Mouse (Mus musculus) neural tube, embryonic 14.5 days (tissue): ENCODE data around the gene Sorbs2. TPM values are rescaled to one million over a fixed set of nuclear protein-coding genes. Genes with fewer than 3 reads are reported as not detected.

Experiments used
- ATAC-seq: fragments of 200-750 bp; cut with Nextera tagmentation; 2 replicates; pipeline ENCODE4 v1.8.0; 2017; ENCODE audit warnings: low read depth, mild to moderate bottlenecking, moderate TSS enrichment, moderate library complexity
- H3K27ac ChIP-seq: fragments of 300-500 bp; sonication (generic); 2 replicates; pipeline ENCODE4 v1.5.1; 2014; ENCODE audit warnings: low read depth, mild to moderate bottlenecking, control low read depth, low read length, moderate library complexity, mixed read lengths
- H3K27me3 ChIP-seq: fragments of 300-500 bp; sonication (generic); 2 replicates; pipeline ENCODE4 v1.6.1; 2014; ENCODE audit warnings: low read length; ENCODE audit not compliant: control insufficient read depth, insufficient read depth
- H3K36me3 ChIP-seq: fragments of 300-500 bp; sonication (generic); 2 replicates; pipeline ENCODE4 v1.6.1; 2014; ENCODE audit warnings: low read length, mixed read lengths; ENCODE audit not compliant: control insufficient read depth, insufficient read depth
- H3K4me1 ChIP-seq: fragments of 300-500 bp; sonication (generic); 2 replicates; pipeline ENCODE4 v1.6.1; 2014; ENCODE audit warnings: low read length; ENCODE audit not compliant: control insufficient read depth, insufficient read depth
- H3K4me2 ChIP-seq: fragments of 300-500 bp; sonication (generic); 2 replicates; pipeline ENCODE4 v1.6.1; 2014; ENCODE audit warnings: mild to moderate bottlenecking, low read depth, low read length, control low read depth
- H3K4me3 ChIP-seq: fragments of 300-500 bp; sonication (generic); 2 replicates; pipeline ENCODE4 v1.5.1; 2014; ENCODE audit warnings: low read depth, low read length, control low read depth, mixed read lengths
- H3K9ac ChIP-seq: fragments of 300-500 bp; sonication (generic); replicated peaks from 2 replicates; pipeline ENCODE4 v1.6.1; 2014; ENCODE audit warnings: low read depth, mild to moderate bottlenecking, control low read depth, low read length, mixed read lengths
- H3K9me3 ChIP-seq: fragments of 300-500 bp; sonication (generic); 2 replicates; pipeline ENCODE4 v1.6.1; 2016; ENCODE audit warnings: low read length; ENCODE audit not compliant: control insufficient read depth
- WGBS: fragments of 180-500 bp; shearing (Covaris S2); extraction: QIAGEN DNeasy Blood & Tissue Kit; methylation state at CpG from one replicate; pipeline ENCODE4 v1.1.7; 2014; 5-methylcytosine and 5-hydroxymethylcytosine counted together
- polyA plus RNA-seq: library from polyadenylated mRNA; unstranded; fragments of >200 nt; fragmentation: Nextera tagmentation; extraction: Ambion mirVana; gene quantifications from 2 replicates; pipeline ENCODE4 v1.2.1, GENCODE M21; 2014

Sorbs2 gene
- polyA plus RNA-seq, 1 experiment from 2014 or later = 83.2 TPM

DNA sequence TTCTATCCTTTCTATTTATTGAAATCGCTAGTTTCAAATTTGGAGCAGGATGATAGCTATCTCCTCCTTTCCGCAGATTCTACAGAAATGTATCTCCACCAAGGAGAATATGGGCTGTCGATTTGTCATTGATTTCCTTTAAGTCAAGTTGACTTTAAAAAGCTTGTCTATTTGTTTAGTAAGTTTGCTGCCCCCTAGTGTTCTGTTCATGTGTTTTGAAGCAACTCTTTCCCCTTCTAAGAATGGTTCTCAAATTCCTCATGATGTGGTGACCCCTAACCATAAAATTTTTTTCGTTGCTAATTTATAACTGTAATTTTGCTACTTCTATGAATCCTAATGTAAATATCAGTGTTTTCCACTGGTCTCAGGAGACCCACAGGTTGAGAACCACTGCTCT is 273.0 kb downstream of the Sorbs2 start:
- 65% methylated on average over 4 of the region's 4 CpGs for WGBS
- H3K27ac ChIP-seq = no peak overlapping the region
- no peak for ATAC-seq

DNA sequence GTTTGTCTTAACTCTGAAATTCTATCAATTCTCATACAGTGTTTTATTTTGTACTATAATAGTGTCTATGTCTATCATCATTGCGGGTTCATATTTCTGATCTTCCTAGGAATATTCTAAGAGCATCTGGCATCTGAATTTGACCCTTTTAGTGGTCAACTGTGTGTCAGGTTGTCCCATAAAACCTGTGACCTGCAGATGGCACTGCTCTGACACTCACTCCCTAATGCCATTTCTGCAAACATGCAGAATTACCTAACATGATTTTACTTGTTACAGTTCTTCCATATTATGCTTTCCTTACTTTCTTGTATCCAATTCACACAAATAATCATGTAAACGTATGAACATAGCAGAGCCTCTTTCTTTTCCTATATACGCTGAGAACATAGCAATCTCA is 281.0 kb downstream of the Sorbs2 start:
- Histone ChIP-seq H3K36me3 (peaks cover 10% of the 10 kb centered on the region; the same call in 1 of the 2 replicates), H3K27ac (no peak overlapping the region), H3K27me3 (no peaks in the 10 kb centered on the region), H3K4me1 (no peaks in the 10 kb centered on the region), H3K9ac (no peak overlapping the region), H3K4me2 (no peak overlapping the region), H3K9me3 (no peaks in the 10 kb centered on the region), H3K4me3 (no peak overlapping the region)
- no peak for ATAC-seq
- 82% methylated on average over 3 of the region's 3 CpGs for WGBS

More for the DNA sequence above, 273.0 kb downstream of the Sorbs2 start:
- Histone ChIP-seq H3K9ac (no peak overlapping the region), H3K4me3 (no peak overlapping the region), H3K4me2 (no peak overlapping the region), H3K9me3 (no peaks in the 10 kb centered on the region), H3K4me1 (no peaks in the 10 kb centered on the region), H3K27me3 (no peaks in the 10 kb centered on the region), H3K36me3 (no peaks in the 10 kb centered on the region)

DNA sequence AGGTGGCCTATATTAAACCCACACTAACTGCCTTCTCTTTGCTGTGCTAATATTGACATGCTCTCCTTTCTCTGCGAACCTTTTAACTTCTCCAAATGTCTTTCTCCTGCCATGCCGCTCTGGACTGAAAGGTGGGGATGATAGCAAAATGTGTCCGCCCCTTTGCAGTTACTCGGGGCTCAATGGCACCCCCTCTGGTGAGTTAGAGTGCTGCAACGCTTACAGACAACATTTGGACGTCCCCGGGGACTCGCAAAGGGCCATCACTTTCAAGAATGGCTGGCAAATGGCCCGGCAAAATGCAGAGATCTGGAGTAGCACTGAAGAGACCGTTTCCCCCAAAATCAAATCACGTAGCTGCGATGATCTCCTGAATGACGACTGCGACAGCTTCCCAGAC is 287.3 kb downstream of the Sorbs2 start:
- H3K9me3 ChIP-seq = no peaks in the 10 kb centered on the region
- H3K4me2 ChIP-seq = no peak overlapping the region
- ATAC-seq = no peak
- 84% methylated on average over 14 of the region's 14 CpGs for WGBS
- H3K4me3 ChIP-seq = no peak overlapping the region
- peaks cover 23% of the 10 kb centered on the region for H3K36me3 ChIP-seq
- H3K4me1 ChIP-seq = no peaks in the 10 kb centered on the region
- H3K9ac ChIP-seq = no peak overlapping the region
- H3K27ac ChIP-seq = no peak overlapping the region
- H3K27me3 ChIP-seq = no peaks in the 10 kb centered on the region

DNA sequence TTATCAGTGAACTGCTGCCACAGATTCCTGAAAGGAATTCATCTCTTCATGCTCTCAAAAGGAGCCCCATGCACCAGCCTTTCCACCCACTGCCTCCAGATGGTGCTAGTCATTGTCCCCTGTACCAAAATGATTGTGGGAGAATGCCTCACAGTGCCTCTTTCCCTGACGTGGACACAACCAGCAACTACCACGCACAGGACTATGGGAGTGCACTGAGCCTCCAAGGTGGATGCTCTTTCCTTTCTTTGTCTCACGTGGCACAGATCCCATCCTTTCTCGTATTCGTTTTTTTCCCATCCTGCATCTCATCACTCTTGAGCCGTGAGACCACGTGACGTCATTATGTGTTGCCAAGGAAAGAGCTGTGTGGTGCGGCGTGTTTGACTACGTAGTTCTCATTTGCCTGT is 288.7 kb downstream of the Sorbs2 start:
- peak; percentile 72; the same call in 1 of the 2 replicates for ATAC-seq
- no peak overlapping the region for H3K4me3 ChIP-seq
- no peaks in the 10 kb centered on the region for H3K4me1 ChIP-seq
- H3K27ac ChIP-seq = no peak overlapping the region
- WGBS = 55% methylated on average over 11 of the region's 11 CpGs
- H3K9ac ChIP-seq = no peak overlapping the region
- H3K9me3 ChIP-seq = no peaks in the 10 kb centered on the region
- H3K36me3 ChIP-seq = peaks cover 26% of the 10 kb centered on the region
- no peak overlapping the region for H3K4me2 ChIP-seq
- H3K27me3 ChIP-seq = no peaks in the 10 kb centered on the region

DNA sequence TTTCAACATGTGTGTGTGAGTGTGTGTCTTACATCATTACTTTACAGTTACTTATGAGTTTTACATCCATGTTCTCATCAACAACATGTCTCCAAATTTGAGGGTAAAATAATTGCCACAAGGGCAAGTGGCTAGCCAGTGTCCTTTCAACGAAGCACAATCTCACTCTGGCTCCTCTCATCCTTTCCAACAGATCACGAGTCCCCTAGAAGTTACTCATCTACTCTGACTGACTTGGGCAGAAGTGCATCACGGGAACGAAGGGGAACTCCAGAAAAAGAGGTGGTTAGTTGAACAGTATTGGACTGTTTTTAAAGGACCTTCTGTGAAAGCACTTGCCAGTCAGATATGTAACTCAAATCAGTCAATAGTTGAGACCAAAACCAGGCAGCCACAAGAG is 291.9 kb downstream of the Sorbs2 start:
- no peak overlapping the region for H3K4me3 ChIP-seq
- no peak overlapping the region for H3K9ac ChIP-seq
- H3K4me2 ChIP-seq = no peak overlapping the region
- 91% methylated on average over 4 of the region's 4 CpGs for WGBS
- no peak overlapping the region for H3K27ac ChIP-seq
- H3K27me3 ChIP-seq = no peaks in the 10 kb centered on the region
- peaks cover 25% of the 10 kb centered on the region for H3K36me3 ChIP-seq
- no peak for ATAC-seq
- H3K9me3 ChIP-seq = no peaks in the 10 kb centered on the region
- H3K4me1 ChIP-seq = no peaks in the 10 kb centered on the region

DNA sequence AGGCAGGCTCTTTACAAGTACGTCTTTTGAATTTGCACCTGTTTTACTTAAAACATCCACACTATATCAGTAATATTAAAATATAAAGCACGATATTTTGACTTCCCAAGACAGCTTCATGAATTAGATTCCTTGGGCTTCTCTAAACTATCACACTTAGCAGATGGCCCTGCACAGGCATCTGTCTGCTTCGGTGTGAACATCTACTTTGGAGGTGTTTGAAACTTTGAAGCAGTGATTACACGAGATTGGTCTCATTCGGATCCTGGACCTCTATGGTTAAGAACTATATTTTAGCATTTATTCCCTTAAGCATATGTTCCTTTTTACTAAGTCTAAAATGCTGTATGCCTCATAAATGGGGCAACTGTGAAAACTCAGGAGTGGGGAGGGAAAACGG is 301.0 kb downstream of the Sorbs2 start:
- Histone ChIP-seq H3K9me3 (no peaks in the 10 kb centered on the region), H3K4me2 (no peak overlapping the region), H3K27ac (no peak overlapping the region), H3K27me3 (no peaks in the 10 kb centered on the region), H3K36me3 (peaks cover 33% of the 10 kb centered on the region), H3K4me1 (no peaks in the 10 kb centered on the region), H3K4me3 (no peak overlapping the region), H3K9ac (no peak overlapping the region)
- ATAC-seq = no peak
- 94% methylated on average over 6 of the region's 6 CpGs for WGBS

DNA sequence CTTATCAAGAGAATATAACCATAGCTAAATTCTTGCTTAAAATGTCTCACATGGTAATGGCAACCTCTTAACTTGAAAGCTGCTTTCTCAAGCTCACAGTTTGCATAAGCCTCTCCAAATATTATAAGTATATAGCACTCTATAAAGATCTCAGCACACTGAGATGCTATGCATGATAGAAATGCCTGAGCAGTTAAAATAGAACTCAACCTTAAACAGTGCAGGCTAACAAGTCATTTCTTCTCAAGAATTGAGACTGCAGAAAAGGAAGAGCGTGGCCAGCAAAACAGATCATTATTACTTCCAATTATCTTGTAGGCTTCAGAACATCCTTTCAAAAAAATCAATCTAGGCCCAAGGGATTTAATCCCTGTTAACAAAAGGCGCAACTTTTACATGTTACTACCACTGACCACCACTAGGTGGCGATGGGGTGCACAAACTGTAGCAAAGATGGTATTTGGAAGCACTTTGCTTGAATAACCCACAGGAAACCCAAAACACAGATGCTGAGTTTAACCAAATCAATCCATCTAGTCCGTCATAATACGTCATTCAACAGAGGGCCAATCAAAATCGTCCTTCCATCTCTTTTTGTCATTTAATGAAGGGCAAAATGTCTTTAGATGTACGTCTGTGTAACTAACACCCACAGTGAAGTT is 309.3 kb downstream of the Sorbs2 start:
- H3K27me3 ChIP-seq = no peaks in the 10 kb centered on the region
- no peak overlapping the region for H3K9ac ChIP-seq
- H3K4me2 ChIP-seq = no peak overlapping the region
- H3K27ac ChIP-seq = no peak overlapping the region
- no peak overlapping the region for H3K4me3 ChIP-seq
- no peaks in the 10 kb centered on the region for H3K36me3 ChIP-seq
- no peaks in the 10 kb centered on the region for H3K4me1 ChIP-seq
- no peaks in the 10 kb centered on the region for H3K9me3 ChIP-seq
- no peak for ATAC-seq
- 29% methylated on average over 7 of the region's 7 CpGs for WGBS

DNA sequence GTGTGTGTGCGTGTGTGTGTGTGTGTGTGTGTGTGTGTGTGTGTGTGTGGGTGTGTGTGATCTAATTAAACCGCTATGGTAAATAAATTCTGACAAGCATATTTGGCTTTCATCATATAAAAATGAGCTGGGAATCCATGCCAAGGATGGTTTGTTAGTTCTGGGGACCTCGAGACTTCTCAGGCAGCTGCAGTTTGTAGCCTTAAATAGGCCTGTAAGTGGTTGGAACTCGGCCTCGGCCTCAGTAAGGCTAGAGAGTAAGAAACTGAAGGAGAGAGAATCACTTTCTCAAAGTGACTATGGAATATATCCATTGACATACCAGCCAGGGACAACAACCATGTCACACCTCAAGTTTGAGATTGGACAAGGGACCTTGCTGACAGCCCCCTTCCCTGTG is 314.1 kb downstream of the Sorbs2 start:
- Histone ChIP-seq H3K4me3 (no peak overlapping the region), H3K27ac (no peak overlapping the region), H3K36me3 (peaks cover 5% of the 10 kb centered on the region; the same call in 1 of the 2 replicates), H3K27me3 (no peaks in the 10 kb centered on the region), H3K9me3 (no peaks in the 10 kb centered on the region), H3K4me1 (no peaks in the 10 kb centered on the region), H3K4me2 (no peak overlapping the region), H3K9ac (no peak overlapping the region)
- WGBS = 81% methylated on average over 5 of the region's 5 CpGs
- ATAC-seq = no peak

DNA sequence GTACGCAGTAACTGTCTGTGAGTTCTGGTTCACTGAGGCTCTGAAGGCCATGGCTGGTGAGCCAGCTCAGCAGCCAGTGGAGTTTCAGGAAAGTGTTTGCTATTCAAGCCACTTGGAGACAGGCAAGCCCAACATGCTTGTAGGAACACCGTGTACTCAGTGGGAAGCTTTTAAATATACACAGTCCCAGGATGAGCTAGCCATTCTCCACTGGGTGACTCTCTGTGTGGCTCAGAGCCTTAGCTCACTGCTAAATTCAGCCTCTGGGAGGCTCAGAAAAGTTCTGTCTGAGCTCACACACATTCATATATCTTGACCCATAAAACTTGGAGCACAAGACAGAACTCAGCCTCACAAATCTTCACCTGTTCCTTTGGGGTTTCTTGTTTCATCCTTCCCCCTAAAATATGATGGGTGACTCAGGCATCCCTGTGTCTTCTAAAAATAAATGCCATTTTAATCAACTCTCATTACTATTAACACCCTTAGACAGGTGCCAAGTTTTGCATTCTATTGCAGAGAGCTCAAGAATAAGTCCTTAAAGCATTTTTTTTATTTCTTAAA is 322.5 kb downstream of the Sorbs2 start:
- H3K9me3 ChIP-seq = no peaks in the 10 kb centered on the region
- H3K4me2 ChIP-seq = no peak overlapping the region
- WGBS = 77% methylated on average over 2 of the region's 2 CpGs
- no peak overlapping the region for H3K9ac ChIP-seq
- ATAC-seq = no peak
- no peaks in the 10 kb centered on the region for H3K27me3 ChIP-seq
- H3K4me1 ChIP-seq = no peaks in the 10 kb centered on the region
- no peak overlapping the region for H3K4me3 ChIP-seq
- H3K36me3 ChIP-seq = peaks cover 4% of the 10 kb centered on the region; the same call in 1 of the 2 replicates
- H3K27ac ChIP-seq = no peak overlapping the region
